Mouse (Mus musculus) inflammation-experienced regulatory T-cells, adult 6 months (primary cell): Measurements from ENCODE around the gene Vim. TPM values are rescaled to one million over a fixed set of nuclear protein-coding genes. Genes with fewer than 3 reads are reported as not detected.

Source experiments
- polyA plus RNA-seq, 3 experiments: library from polyadenylated mRNA; unstranded; fragments of 100-300 nt; shearing (Covaris generic); gene quantifications; one replicate each; pipeline ENCODE4 v1.2.1; 2017

Gene Vim
- polyA plus RNA-seq, 3 experiments from 2014 or later = 319 to 903 (median 331) TPM

Other genes starting within 250 kb of the Vim start
- gene Cubn, start 82.1 kb upstream of the Vim start, polyA plus RNA-seq = under 1 TPM in 1 of 3 experiments, not detected in 2; 0.11 TPM
- gene Trdmt1, start 29.3 kb upstream of the Vim start, polyA plus RNA-seq = 10 to 100 TPM; 14.5 to 17.6 (median 15.4) TPM
- 10 to 100 TPM in 2 of 3 experiments, under 1 TPM in 1; 0.88 to 17.6 (median 14.3) TPM for gene St8sia6, start 220.1 kb downstream of the Vim start, polyA plus RNA-seq